Mouse (Mus musculus) intestine, postnatal 0 days (tissue): ENCODE measurements around the gene Smad9. TPM values are rescaled to one million over a fixed set of nuclear protein-coding genes. Genes with fewer than 3 reads are reported as not detected.
"Not testable (repeated sequence)": the region's sequence is repeated elsewhere in the genome, so short reads cannot be mapped to it uniquely, and the experiment has no call there.

Source experiments
- ATAC-seq: fragments of 200-750 bp; cut with Nextera tagmentation; 2 replicates; pipeline ENCODE4 v1.8.0; 2017; ENCODE audit warnings: mild to moderate bottlenecking, moderate TSS enrichment, moderate library complexity
- H3K27ac ChIP-seq: fragments of 300-500 bp; sonication (generic); 2 replicates; pipeline ENCODE4 v1.5.1; 2014; ENCODE audit warnings: mild to moderate bottlenecking, low read depth, low read length, moderate library complexity
- H3K27me3 ChIP-seq: fragments of 300-500 bp; sonication (generic); replicated peaks from 2 replicates; pipeline ENCODE4 v1.6.1; 2014; ENCODE audit warnings: low read length, mixed read lengths; ENCODE audit not compliant: control insufficient read depth, insufficient read depth
- H3K36me3 ChIP-seq: fragments of 300-500 bp; sonication (generic); 2 replicates; pipeline ENCODE4 v1.6.1; 2014; ENCODE audit warnings: mild to moderate bottlenecking, moderate library complexity; ENCODE audit not compliant: control insufficient read depth, insufficient read depth
- H3K4me1 ChIP-seq: fragments of 300-500 bp; sonication (generic); replicated peaks from 2 replicates; pipeline ENCODE4 v1.6.1; 2014; ENCODE audit warnings: antibody characterized with exemption, low read length, mixed read lengths; ENCODE audit not compliant: control insufficient read depth, insufficient read depth
- H3K4me2 ChIP-seq: fragments of 300-500 bp; sonication (generic); replicated peaks from 2 replicates; pipeline ENCODE4 v1.6.1; 2014; ENCODE audit warnings: low read depth, mild to moderate bottlenecking, moderate library complexity
- H3K4me3 ChIP-seq: fragments of 300-500 bp; sonication (generic); 2 replicates; pipeline ENCODE4 v1.5.1; 2014; ENCODE audit warnings: low read depth, low read length
- H3K9ac ChIP-seq: fragments of 300-500 bp; sonication (generic); 2 replicates; pipeline ENCODE4 v1.6.1; 2014; ENCODE audit warnings: mild to moderate bottlenecking, low read depth, low read length
- H3K9me3 ChIP-seq: fragments of 300-500 bp; sonication (generic); 2 replicates; pipeline ENCODE4 v1.6.1; 2016; ENCODE audit warnings: mixed run types; ENCODE audit not compliant: control insufficient read depth
- CTCF ChIP-seq: sonication (generic); IDR thresholded peaks from 2 replicates; pipeline ENCODE4 v1.5.1; 2016; ENCODE audit warnings: low read depth, mild to moderate bottlenecking, control low read depth, antibody characterized with exemption, moderate library complexity
- WGBS: fragments of 180-500 bp; shearing (Covaris S2); extraction: QIAGEN DNeasy Blood & Tissue Kit; methylation state at CpG from one replicate; pipeline ENCODE4 v1.1.7; 2014; 5-methylcytosine and 5-hydroxymethylcytosine counted together
- polyA plus RNA-seq: library from polyadenylated mRNA; unstranded; fragments of >200 nt; fragmentation: Nextera tagmentation; extraction: Ambion mirVana; gene quantifications from 2 replicates; pipeline ENCODE4 v1.2.1, GENCODE M21; 2015

Gene Smad9
- polyA plus RNA-seq, 1 experiment from 2014 or later: 0.70 TPM

DNA sequence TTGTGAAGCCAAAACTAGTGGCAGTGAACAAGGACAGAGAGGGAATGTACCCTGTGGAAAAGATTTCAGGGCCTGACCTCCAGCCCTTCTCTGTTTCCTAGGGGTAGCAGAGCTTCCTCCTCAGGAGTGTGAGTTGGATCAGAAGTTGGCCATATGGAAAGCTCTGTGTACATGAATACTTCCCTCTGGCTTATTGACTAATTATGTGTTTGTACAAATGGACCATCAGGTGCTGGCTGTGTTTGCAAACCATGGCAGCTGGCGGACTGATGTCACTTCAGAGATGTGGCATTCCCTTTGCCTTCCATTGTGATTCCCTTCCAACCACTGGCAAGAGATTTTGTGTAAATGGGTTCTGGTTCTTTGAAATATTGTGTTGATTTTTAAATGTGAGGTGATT lies 5.9 kb downstream of the Smad9 start:
- H3K4me1 ChIP-seq: no peaks in the 10 kb centered on the region
- H3K4me3 ChIP-seq: no peak overlapping the region
- no peaks in the 10 kb centered on the region for H3K9me3 ChIP-seq
- ATAC-seq: no peak
- H3K27me3 ChIP-seq: no peaks in the 10 kb centered on the region
- 94% methylated on average over 1 of the region's 1 CpGs for WGBS
- no peak for TF ChIP-seq CTCF
- H3K27ac ChIP-seq: no peak overlapping the region; the same call in 1 of the 2 replicates
- H3K9ac ChIP-seq: no peak overlapping the region
- H3K4me2 ChIP-seq: no peak overlapping the region
- no peaks in the 10 kb centered on the region for H3K36me3 ChIP-seq

DNA sequence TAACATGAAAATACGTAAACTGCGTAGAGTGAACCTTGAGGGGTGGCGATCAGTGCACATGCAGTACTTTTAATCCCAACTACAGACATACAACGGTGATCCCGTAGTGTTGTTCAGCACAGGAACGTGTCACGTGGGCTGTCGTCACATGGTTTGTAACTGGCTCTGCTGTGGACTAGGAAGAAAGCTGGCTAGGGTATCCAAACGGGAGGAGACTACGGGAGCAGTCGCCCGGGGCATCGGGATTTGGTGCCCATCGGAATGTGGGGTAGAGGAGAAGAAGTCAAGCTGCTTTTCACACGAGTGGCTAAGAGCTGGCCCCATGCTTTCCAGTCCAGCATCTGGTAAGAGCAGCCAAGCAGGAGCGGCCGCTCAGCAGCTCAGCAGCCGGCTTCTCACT lies 9.0 kb downstream of the Smad9 start:
- Histone ChIP-seq H3K36me3 (no peaks in the 10 kb centered on the region), H3K9me3 (no peaks in the 10 kb centered on the region), H3K27me3 (no peaks in the 10 kb centered on the region), H3K4me1 (no peaks in the 10 kb centered on the region), H3K4me2 (peak overlapping the region; percentile 41), H3K9ac (no peak overlapping the region), H3K4me3 (no peak overlapping the region), H3K27ac (no peak overlapping the region)
- no peak for TF ChIP-seq CTCF
- no peak for ATAC-seq
- WGBS: 69% methylated on average over 18 of the region's 18 CpGs

DNA sequence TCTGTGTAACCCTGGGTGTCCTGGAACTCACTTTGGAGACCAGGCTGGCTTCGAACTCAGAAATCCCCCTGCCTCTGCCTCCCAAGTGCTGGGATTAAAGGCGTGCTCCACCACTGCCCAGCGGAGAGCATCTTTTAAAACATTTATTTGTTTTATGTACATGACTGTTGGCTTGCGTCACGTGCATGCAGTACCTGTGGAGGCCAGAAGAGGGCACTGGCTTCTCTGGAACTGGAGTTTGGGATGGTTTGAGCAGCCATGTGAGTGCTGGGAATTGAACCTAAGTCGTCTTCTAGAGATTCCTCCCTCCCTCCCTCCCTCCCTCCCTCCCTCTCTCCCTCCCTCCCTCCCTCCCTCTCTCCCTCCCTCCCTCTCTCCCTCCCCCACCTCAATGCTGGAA lies 10.1 kb downstream of the Smad9 start:
- not testable (repeated sequence) for H3K4me2 ChIP-seq, ATAC-seq, H3K4me1 ChIP-seq, H3K4me3 ChIP-seq, H3K36me3 ChIP-seq, H3K27me3 ChIP-seq, H3K9ac ChIP-seq, H3K27ac ChIP-seq, H3K9me3 ChIP-seq
- TF ChIP-seq CTCF: peak; percentile 57
- WGBS: 93% methylated on average over 6 of the region's 6 CpGs

DNA sequence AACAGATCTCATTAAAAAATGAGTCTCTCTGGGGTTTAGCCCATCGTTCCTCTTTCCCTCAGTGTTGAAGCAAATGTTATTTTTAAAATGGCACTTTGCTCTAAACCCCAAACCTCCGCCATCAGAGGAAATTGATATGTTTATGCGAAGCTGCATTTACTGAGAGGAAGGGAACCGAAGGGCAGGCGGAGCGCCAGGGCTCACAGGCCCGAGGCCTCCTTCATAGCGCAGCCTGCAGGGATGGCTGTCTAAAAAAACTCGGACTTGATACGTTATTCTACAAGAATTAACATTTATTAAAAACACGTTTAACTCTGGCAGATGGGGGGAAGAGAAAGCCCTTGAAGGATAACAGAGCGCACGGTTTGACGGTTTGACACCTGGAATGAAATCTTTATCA lies 10.7 kb downstream of the Smad9 start:
- Histone ChIP-seq H3K4me3 (no peak overlapping the region), H3K9me3 (no peaks in the 10 kb centered on the region), H3K27me3 (no peaks in the 10 kb centered on the region), H3K36me3 (no peaks in the 10 kb centered on the region), H3K4me1 (no peaks in the 10 kb centered on the region), H3K4me2 (no peak overlapping the region), H3K27ac (no peak overlapping the region), H3K9ac (no peak overlapping the region)
- TF ChIP-seq CTCF: no peak
- 64% methylated on average over 14 of the region's 14 CpGs for WGBS
- ATAC-seq: no peak

DNA sequence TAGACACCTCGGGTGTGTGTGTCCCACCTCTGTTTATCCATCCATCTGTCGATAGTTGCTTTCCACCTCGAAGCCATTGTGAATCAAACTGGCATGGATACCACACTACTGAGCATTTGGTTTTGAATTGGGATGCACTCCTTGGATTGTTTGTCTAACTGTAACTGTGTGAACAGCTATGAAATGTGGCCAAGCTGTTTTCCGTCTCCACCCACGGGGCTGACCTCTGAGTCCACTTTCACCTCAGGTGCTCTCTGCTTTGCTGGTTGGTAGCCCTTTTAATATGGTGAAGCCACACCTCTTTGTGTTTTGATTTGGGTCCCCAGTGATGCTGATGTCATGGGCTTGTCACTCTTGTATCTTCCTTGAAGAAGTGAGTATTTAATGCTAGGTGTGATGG lies 11.4 kb downstream of the Smad9 start:
- TF ChIP-seq CTCF: no peak
- no peak overlapping the region for H3K4me2 ChIP-seq
- no peaks in the 10 kb centered on the region for H3K36me3 ChIP-seq
- no peak overlapping the region for H3K9ac ChIP-seq
- H3K27ac ChIP-seq: no peak overlapping the region
- no peak overlapping the region for H3K4me3 ChIP-seq
- no peak for ATAC-seq
- 61% methylated on average over 5 of the region's 5 CpGs for WGBS
- no peaks in the 10 kb centered on the region for H3K4me1 ChIP-seq
- H3K9me3 ChIP-seq: no peaks in the 10 kb centered on the region
- H3K27me3 ChIP-seq: no peaks in the 10 kb centered on the region

DNA sequence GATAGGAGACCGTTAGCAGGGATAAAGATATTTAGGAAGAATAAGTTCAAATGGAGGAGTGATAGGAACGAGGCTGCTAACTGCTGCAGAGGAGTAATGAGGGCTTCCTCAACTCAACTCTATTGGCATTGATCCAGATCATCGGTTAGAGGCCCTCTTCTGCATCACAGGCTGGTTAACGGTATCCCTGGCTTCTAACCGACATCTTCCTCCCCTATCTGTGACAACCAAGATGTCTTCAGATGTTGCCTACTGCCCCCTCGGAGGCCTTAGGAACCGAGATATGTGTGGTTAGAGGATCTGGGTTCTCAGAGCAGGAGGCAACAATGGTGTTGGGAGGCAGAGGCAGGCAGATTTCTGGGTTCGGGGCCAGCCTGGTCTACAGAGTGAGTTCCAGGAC lies 13.2 kb downstream of the Smad9 start:
- no peaks in the 10 kb centered on the region for H3K36me3 ChIP-seq
- 83% methylated on average over 8 of the region's 8 CpGs for WGBS
- peaks cover under 1% of the 10 kb centered on the region; the same call in 1 of the 2 replicates for H3K9me3 ChIP-seq
- no peak overlapping the region for H3K4me2 ChIP-seq
- no peak overlapping the region for H3K9ac ChIP-seq
- no peak overlapping the region for H3K4me3 ChIP-seq
- no peaks in the 10 kb centered on the region for H3K4me1 ChIP-seq
- ATAC-seq: no peak
- H3K27me3 ChIP-seq: no peaks in the 10 kb centered on the region
- H3K27ac ChIP-seq: no peak overlapping the region
- TF ChIP-seq CTCF: no peak
